Mouse (Mus musculus) liver (tissue): ENCODE data around the gene Bcl2a1d.
"Not testable (repeated sequence)": the region's sequence is repeated elsewhere in the genome, so short reads cannot be mapped to it uniquely, and the experiment has no call there.

Experiments used
- DNase-seq: peaks from one replicate; pipeline ENCODE4 v3.0.0-alpha.2; 2020; ENCODE audit warnings: mixed read lengths

The Bcl2a1d gene

GRCm38 (mm10) chr9:88731728-88732127 is at the start of gene Bcl2a1d:
TSS of gene Bcl2a1d (minus strand) at chr9:88731914.
- DNase-seq = not testable (repeated sequence)

- not testable (repeated sequence) for DNase-seq
These were observed 38.5 kb upstream of the Bcl2a1d start for GRCm38 (mm10) chr9:88770239-88770638.

GRCm38 (mm10) chr9:88769470-88769869 is 37.8 kb upstream of the Bcl2a1d start:
- not testable (repeated sequence) for DNase-seq

- not testable (repeated sequence) for DNase-seq
These were observed 15.0 kb upstream of the Bcl2a1d start for GRCm38 (mm10) chr9:88746687-88747086.

- not testable (repeated sequence) for DNase-seq
These were observed 14.3 kb upstream of the Bcl2a1d start for GRCm38 (mm10) chr9:88746046-88746445.

GRCm38 (mm10) chr9:88735289-88735688 is 3.6 kb upstream of the Bcl2a1d start:
- DNase-seq = not testable (repeated sequence)

- not testable (repeated sequence) for DNase-seq
These were observed 1.5 kb upstream of the Bcl2a1d start for GRCm38 (mm10) chr9:88733182-88733581.

- not testable (repeated sequence) for DNase-seq
These were observed 620 bp upstream of the Bcl2a1d start for GRCm38 (mm10) chr9:88732334-88732733.

- not testable (repeated sequence) for DNase-seq
These were observed 3.4 kb downstream of the Bcl2a1d start for GRCm38 (mm10) chr9:88728311-88728710.

GRCm38 (mm10) chr9:88721628-88722027 is 10.1 kb downstream of the Bcl2a1d start:
- DNase-seq = not testable (repeated sequence)

- not testable (repeated sequence) for DNase-seq
These were observed 11.7 kb downstream of the Bcl2a1d start, which contains the start of gene Mthfsl for GRCm38 (mm10) chr9:88719989-88720537. TSS of gene Mthfsl (minus strand) at chr9:88720296.

GRCm38 (mm10) chr9:88719073-88719921 is 12.4 kb downstream of the Bcl2a1d start:
- DNase-seq = not testable (repeated sequence)

GRCm38 (mm10) chr9:88718593-88718992 is 13.1 kb downstream of the Bcl2a1d start:
- DNase-seq = not testable (repeated sequence)

GRCm38 (mm10) chr9:88718140-88718539 is 13.6 kb downstream of the Bcl2a1d start:
- DNase-seq = peak; percentile 32

- DNase-seq = not testable (repeated sequence)
These were observed 17.2 kb downstream of the Bcl2a1d start for GRCm38 (mm10) chr9:88714515-88714914.

GRCm38 (mm10) chr9:88712164-88712749 is 19.5 kb downstream of the Bcl2a1d start:
- not testable (repeated sequence) for DNase-seq

- not testable (repeated sequence) for DNase-seq
These were observed 20.7 kb downstream of the Bcl2a1d start for GRCm38 (mm10) chr9:88710910-88711438.

- DNase-seq = not testable (repeated sequence)
These were observed 21.3 kb downstream of the Bcl2a1d start for GRCm38 (mm10) chr9:88710439-88710838.

- not testable (repeated sequence) for DNase-seq
These were observed 21.9 kb downstream of the Bcl2a1d start for GRCm38 (mm10) chr9:88709794-88710193.

- DNase-seq = no peak
These were observed 22.4 kb downstream of the Bcl2a1d start for GRCm38 (mm10) chr9:88709304-88709703.

- DNase-seq = no peak
These were observed 25.0 kb downstream of the Bcl2a1d start for GRCm38 (mm10) chr9:88706700-88707099.

- DNase-seq = not testable (repeated sequence)
These were observed 26.6 kb downstream of the Bcl2a1d start for GRCm38 (mm10) chr9:88705157-88705556.

- DNase-seq = not testable (repeated sequence)
These were observed 33.0 kb downstream of the Bcl2a1d start for GRCm38 (mm10) chr9:88698746-88699145.
